Comparison of ENCODE assay signal across 17 mouse cellular contexts in the genomic region with DNA sequence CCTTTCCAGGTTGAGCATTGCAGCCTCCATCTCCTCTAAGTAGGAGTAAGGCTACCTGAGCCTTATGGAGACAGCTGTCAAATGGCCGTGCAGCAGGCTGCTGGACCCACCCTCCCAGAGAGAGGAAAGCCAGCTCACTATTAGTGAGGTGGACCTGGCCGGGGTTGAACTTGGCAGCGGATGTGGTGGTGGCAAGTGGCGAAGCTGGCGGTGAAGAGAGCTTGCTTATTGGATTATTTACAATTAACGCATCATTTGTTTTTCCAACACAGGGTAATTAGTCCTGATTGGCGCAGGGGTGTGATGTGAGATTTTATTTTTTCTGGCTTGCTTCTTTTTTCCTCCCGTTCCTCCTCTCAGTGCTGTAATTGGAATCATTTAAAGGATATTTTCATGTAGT. TPM values are rescaled to one million over a fixed set of nuclear protein-coding genes. Genes with fewer than 3 reads are reported as not detected.
DNase-seq lines count a peak whose midpoint lies in the region; ATAC-seq and TF ChIP-seq lines count a peak whose summit lies in the region.
"Had no signal": no experiment of that assay in that cellular context is flagged by ENCODE, and none has a peak within 500 bp of the region (broad histone marks: within the 10 kb centered on the region; RNA-seq: fewer than 3 reads in every experiment).

No protein-coding gene starts in this region.

- TF ChIP-seq POLR2A in CH12.LX (IDR thresholded peaks at IDR 0.05; ENCODE audit: low read depth, low read length), result no peak

- no peaks in the 10 kb centered on the region for H3K9me3 ChIP-seq in forebrain, embryonic 14.5 days (replicated peaks; ENCODE audit: control insufficient read depth, low read length)
- no peaks in the 10 kb centered on the region for H3K9me3 ChIP-seq in forebrain, embryonic 13.5 days (replicated peaks)
- H3K9me3 ChIP-seq in CH12.LX (replicated peaks; ENCODE audit: low read length) (no peaks in the 10 kb centered on the region), E14TG2a.4 (ENCODE audit: low read length) (no peaks in the 10 kb centered on the region)
- no peaks in the 10 kb centered on the region for H3K9me3 ChIP-seq in limb, embryonic 10.5 days (replicated peaks)
- H3K9me3 ChIP-seq: heart, embryonic 13.5 days; kidney, embryonic 15.5 days; liver, embryonic 15.5 days; lung, embryonic 15.5 days; megakaryocyte, embryonic 14.5 days; midbrain, embryonic 15.5 days had no signal

- TF ChIP-seq CTCF in CH12.LX (conservative IDR thresholded peaks at IDR 0.05 in 1 of 2, IDR thresholded peaks at IDR 0.05 in 1 of 2; ENCODE audit: low read depth in 2 of 2, low read length in 2 of 2) (no peak), E14TG2a.4 (conservative IDR thresholded peaks at IDR 0.05; ENCODE audit: low read length) (no peak)

- dilution Hi-C loops in CH12.LX (cut with MboI; ENCODE audit: extremely low pct_ligation_motif_present, extremely low pct_unique_long_range_greater_than_20kb, low sequenced_read_pairs), result no loop called here

- H3K36me3 ChIP-seq in forebrain, embryonic 14.5 days (ENCODE audit: control insufficient read depth, insufficient read depth, low read length), result no peaks in the 10 kb centered on the region
- no peaks in the 10 kb centered on the region for H3K36me3 ChIP-seq in forebrain, embryonic 13.5 days (ENCODE audit: poor library complexity, severe bottlenecking)
- H3K36me3 ChIP-seq in CH12.LX (replicated peaks in 1 of 2; ENCODE audit: control insufficient read depth in 1 of 2, insufficient read depth in 1 of 2, low read length in 1 of 2), result no peaks in the 10 kb centered on the region
- H3K36me3 ChIP-seq in E14TG2a.4 (ENCODE audit: insufficient read depth, low read length), result no peaks in the 10 kb centered on the region
- no peaks in the 10 kb centered on the region for H3K36me3 ChIP-seq in limb, embryonic 10.5 days
- H3K36me3 ChIP-seq: heart, embryonic 13.5 days; kidney, embryonic 15.5 days; liver, embryonic 15.5 days; lung, embryonic 15.5 days; midbrain, embryonic 15.5 days had no signal

- 0 out of 2 replicates have a peak, but pooled peaks cover 14% of the 10 kb centered on the region for H3K27me3 ChIP-seq in forebrain, embryonic 14.5 days (replicated peaks; ENCODE audit: control insufficient read depth, insufficient read depth, low read length)
- H3K27me3 ChIP-seq in forebrain, embryonic 13.5 days, result peaks cover 58% of the 10 kb centered on the region
- H3K27me3 ChIP-seq in CH12.LX (replicated peaks) (no peaks in the 10 kb centered on the region), E14TG2a.4 (ENCODE audit: insufficient read depth, low read length) (peaks cover 16% of the 10 kb centered on the region)
- 0 out of 2 replicates have a peak, but pooled peaks cover 3% of the 10 kb centered on the region for H3K27me3 ChIP-seq in limb, embryonic 10.5 days (ENCODE audit: low read depth, poor library complexity, severe bottlenecking)
- H3K27me3 ChIP-seq: kidney, embryonic 15.5 days; liver, embryonic 15.5 days; lung, embryonic 15.5 days; midbrain, embryonic 15.5 days had no signal

- no peak for TF ChIP-seq RAD21 in CH12.LX (IDR thresholded peaks at IDR 0.05; ENCODE audit: low read depth, low read length)

- no peak for TF ChIP-seq EP300 in CH12.LX (IDR thresholded peaks at IDR 0.05; ENCODE audit: low read length)

- H3K4me2 ChIP-seq in forebrain, embryonic 14.5 days (ENCODE audit: low read length), result no peak overlapping the region
- H3K4me2 ChIP-seq in forebrain, embryonic 13.5 days, result no peak overlapping the region
- H3K4me2 ChIP-seq in CH12.LX (ENCODE audit: insufficient read depth, low read depth, poor library complexity, severe bottlenecking), result no peak overlapping the region
- H3K4me2 ChIP-seq: kidney, embryonic 15.5 days; liver, embryonic 15.5 days; lung, embryonic 15.5 days; midbrain, embryonic 15.5 days had no signal

- H3K4me1 ChIP-seq in forebrain, embryonic 14.5 days (ENCODE audit: control insufficient read depth, insufficient read depth, low read length), result peaks cover 15% of the 10 kb centered on the region
- peaks cover 33% of the 10 kb centered on the region for H3K4me1 ChIP-seq in forebrain, embryonic 13.5 days
- H3K4me1 ChIP-seq in CH12.LX (ENCODE audit: control insufficient read depth in 1 of 2, insufficient read depth in 2 of 2), result peaks cover 0 to 4% of the 10 kb centered on the region in 2 experiments; a peak in 3 of 4 replicates
- H3K4me1 ChIP-seq in E14TG2a.4 (replicated peaks; ENCODE audit: low read depth, low read length), result peaks cover 35% of the 10 kb centered on the region
- no peaks in the 10 kb centered on the region; the same call in 1 of the 2 replicates for H3K4me1 ChIP-seq in limb, embryonic 10.5 days
- H3K4me1 ChIP-seq: liver, embryonic 15.5 days; lung, embryonic 15.5 days; megakaryocyte, embryonic 14.5 days had no signal

- no peaks in the 10 kb centered on the region for H3K79me2 ChIP-seq in CH12.LX (replicated peaks; ENCODE audit: control insufficient read depth, extremely low read depth, insufficient read depth, poor library complexity, severe bottlenecking)

- H3K9ac ChIP-seq in forebrain, embryonic 14.5 days (ENCODE audit: low read length), result no peak overlapping the region
- H3K9ac ChIP-seq in forebrain, embryonic 13.5 days, result no peak overlapping the region
- no peak overlapping the region for H3K9ac ChIP-seq in CH12.LX (ENCODE audit: insufficient read depth, low read depth)
- H3K9ac ChIP-seq: kidney, embryonic 15.5 days; liver, embryonic 15.5 days; lung, embryonic 15.5 days; midbrain, embryonic 15.5 days had no signal

- in situ Hi-C loops in CH12.LX (cut with MboI; ENCODE audit: low pct_ligation_motif_present, low pct_unique_long_range_greater_than_20kb, low sequenced_read_pairs), result no loop called here

- H3K4me3 ChIP-seq in forebrain, embryonic 14.5 days (ENCODE audit: low read depth, low read length), result no peak overlapping the region
- H3K4me3 ChIP-seq in forebrain, embryonic 13.5 days, result no peak overlapping the region
- H3K4me3 ChIP-seq in CH12.LX (replicated peaks in 1 of 3; ENCODE audit: low read depth in 2 of 3, low read length in 2 of 3, poor library complexity in 1 of 3) (no peak overlapping the region), E14TG2a.4 (replicated peaks; ENCODE audit: low read length) (0 out of 2 replicates have a peak overlapping the region, but pooled peaks have one; percentile 52)
- H3K4me3 ChIP-seq in limb, embryonic 10.5 days, result no peak overlapping the region
- H3K4me3 ChIP-seq: heart, embryonic 13.5 days; kidney, embryonic 15.5 days; liver, embryonic 15.5 days; lung, embryonic 15.5 days; megakaryocyte, embryonic 14.5 days; midbrain, embryonic 15.5 days had no signal

- WGBS in forebrain, embryonic 14.5 days, result 25% methylated on average over 8 of the region's 8 CpGs
- 43% methylated on average over 8 of the region's 8 CpGs for WGBS in forebrain, embryonic 13.5 days
- whole genome bisulfite sequencing in limb, embryonic 10.5 days, result 79% methylated on average over 8 of the region's 8 CpGs

- ATAC-seq in forebrain, embryonic 14.5 days, result no peak
- ATAC-seq in forebrain, embryonic 13.5 days, result no peak
- ATAC-seq: forebrain, embryonic 16.5 days had no signal

- peak; percentile 67 for DNase-seq in forebrain, embryonic 14.5 days (ENCODE audit: low spot score)
- DNase-seq in layer of hippocampus, postnatal 10 days (ENCODE audit: low spot score in 2 of 2), result peak; percentile 38 to 61
- DNase-seq in layer of hippocampus, postnatal 25 days (ENCODE audit: extremely low spot score in 1 of 2, low spot score in 1 of 2), result no peak
- DNase-seq in CH12.LX (ENCODE audit: extremely low read depth), result no peak
- no peak for DNase-seq in limb, embryonic 10.5 days (ENCODE audit: low spot score)
- DNase-seq: gastrocnemius, postnatal 14 days; liver had no signal

- no peak overlapping the region for H3K27ac ChIP-seq in forebrain, embryonic 14.5 days (ENCODE audit: low read depth, low read length)
- H3K27ac ChIP-seq in forebrain, embryonic 13.5 days, result no peak overlapping the region
- no peak overlapping the region for H3K27ac ChIP-seq in CH12.LX (ENCODE audit: insufficient read depth, low read depth)
- H3K27ac ChIP-seq in limb, embryonic 10.5 days, result no peak overlapping the region
- H3K27ac ChIP-seq: heart, embryonic 13.5 days; kidney, embryonic 15.5 days; liver, embryonic 15.5 days; lung, embryonic 15.5 days; midbrain, embryonic 15.5 days had no signal

TF ChIP-seq in CH12.LX, 34 proteins besides CTCF, POLR2A, EP300 and RAD21:
- TF ChIP-seq SMC3 (IDR thresholded peaks at IDR 0.05; ENCODE audit: low read depth, low read length) (no peak), JUN (IDR thresholded peaks at IDR 0.05; ENCODE audit: insufficient read depth, low read depth, low read length) (0 out of 2 replicates have a peak, but pooled peaks have one; percentile 24)

RNA-seq across cellular contexts. Expression of gene Tmem117, which starts 19.4 kb away (rescaled TPM):
- 2.3 and 3.8 TPM in 2 replicates for polyA plus RNA-seq in forebrain, embryonic 14.5 days (2014; fragmentation: Nextera tagmentation; extraction: Ambion mirVana)
- 1.2 and 1.7 TPM in 2 replicates for polyA plus RNA-seq in forebrain, embryonic 13.5 days (2015; fragmentation: Nextera tagmentation; extraction: Ambion mirVana)
- 10 to 100 TPM; 10.7 to 11.2 TPM for total RNA-seq in layer of hippocampus, postnatal 10 days (2021)
- total RNA-seq in layer of hippocampus, postnatal 25 days (2021), result 1 to 10 TPM; 8.2 to 8.5 TPM
- not detected in 2 replicates for total RNA-seq in CH12.LX (2012; rRNA removed)
- not detected in 2 replicates for total RNA-seq in CH12.LX (2014; rRNA removed)
- polyA plus RNA-seq in CH12.LX (2012; ENCODE audit: insufficient read length, low read depth), result not detected in 2 replicates
- polyA plus RNA-seq in limb, embryonic 10.5 days (2016; fragmentation: Nextera tagmentation; extraction: Ambion mirVana), result 0.77 and 0.99 TPM in 2 replicates
- polyA plus RNA-seq: spleen, adult 2 months had no signal

RNA-seq across cellular contexts. Expression of gene Twf1, which starts 58.7 kb away (rescaled TPM):
- polyA plus RNA-seq in forebrain, embryonic 14.5 days (2014; fragmentation: Nextera tagmentation; extraction: Ambion mirVana), result 103 and 105 TPM in 2 replicates
- 112 and 114 TPM in 2 replicates for polyA plus RNA-seq in forebrain, embryonic 13.5 days (2015; fragmentation: Nextera tagmentation; extraction: Ambion mirVana)
- 10 to 100 TPM; 46.1 to 48.3 TPM for total RNA-seq in layer of hippocampus, postnatal 10 days (2021)
- total RNA-seq in layer of hippocampus, postnatal 25 days (2021), result 10 to 100 TPM; 49.2 to 53.3 TPM
- 10.4 and 13.0 TPM in 2 replicates for total RNA-seq in CH12.LX (2012; rRNA removed)
- 33.4 and 37.0 TPM in 2 replicates for total RNA-seq in CH12.LX (2014; rRNA removed)
- 24.7 and 30.1 TPM in 2 replicates for polyA plus RNA-seq in CH12.LX (2012; ENCODE audit: insufficient read length, low read depth)
- polyA plus RNA-seq in limb, embryonic 10.5 days (2016; fragmentation: Nextera tagmentation; extraction: Ambion mirVana), result 55.5 and 64.1 TPM in 2 replicates

Comparison
In these comparisons a context has a peak if more than half of its experiments do, and no peak if none do; other contexts are left out.
1. DNase-seq: peak in forebrain, embryonic 14.5 days (single experiment) and layer of hippocampus, postnatal 10 days (2 of 2); none in layer of hippocampus, postnatal 25 days (0 of 2), CH12.LX (single experiment) and limb, embryonic 10.5 days (single experiment).